Mouse (Mus musculus): ENCODE results near the gene Zer1. TPM values are rescaled to one million over a fixed set of nuclear protein-coding genes. Genes with fewer than 3 reads are reported as not detected.

Gene Zer1
- total and polyA plus RNA-seq, 2 experiments from 2014 or later: 14.0 to 99.2 TPM

DNA sequence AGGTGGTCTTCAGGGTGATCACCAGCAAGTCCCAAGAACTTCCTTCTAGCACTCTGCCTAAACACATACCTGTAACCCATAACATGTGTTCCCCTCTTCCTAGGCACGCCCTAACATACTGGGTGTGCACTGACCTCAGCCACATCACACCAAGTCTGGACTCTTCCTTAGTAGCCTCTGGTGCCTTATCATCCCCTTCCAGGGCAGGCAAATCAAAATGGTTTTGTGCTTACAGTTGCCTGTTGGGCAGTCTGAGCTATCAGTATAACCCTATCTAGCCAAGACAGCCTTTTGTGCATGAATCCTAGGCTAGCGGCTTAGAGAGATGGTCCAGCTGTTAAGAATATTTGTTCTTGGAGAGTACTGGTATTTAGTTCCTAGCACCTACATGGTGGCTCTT lies 12.9 kb downstream of the Zer1 start:
- no peak for ATAC-seq
- DNase-seq (ENCODE audit: low spot score): no peak
- no peak for TF ChIP-seq CTCF (IDR thresholded peaks at IDR 0.05; ENCODE audit: low read depth)
- no peak overlapping the region for H3K4me3 ChIP-seq (ENCODE audit: low read length)
- H3K27me3 ChIP-seq (ENCODE audit: insufficient read depth, low read length): no peaks in the 10 kb centered on the region
- H3K4me2 ChIP-seq (ENCODE audit: low read depth, low read length): no peak overlapping the region
- H3K36me3 ChIP-seq (ENCODE audit: insufficient read depth, low read length): peaks cover 42% of the 10 kb centered on the region
- 97% methylated on average over 2 of the region's 2 CpGs for WGBS
- H3K9me3 ChIP-seq (ENCODE audit: low read length): no peaks in the 10 kb centered on the region
- H3K4me1 ChIP-seq (ENCODE audit: insufficient read depth, low read length): no peaks in the 10 kb centered on the region
- no peak overlapping the region for H3K9ac ChIP-seq (replicated peaks; ENCODE audit: low read length)
- no peak overlapping the region for H3K27ac ChIP-seq

DNA sequence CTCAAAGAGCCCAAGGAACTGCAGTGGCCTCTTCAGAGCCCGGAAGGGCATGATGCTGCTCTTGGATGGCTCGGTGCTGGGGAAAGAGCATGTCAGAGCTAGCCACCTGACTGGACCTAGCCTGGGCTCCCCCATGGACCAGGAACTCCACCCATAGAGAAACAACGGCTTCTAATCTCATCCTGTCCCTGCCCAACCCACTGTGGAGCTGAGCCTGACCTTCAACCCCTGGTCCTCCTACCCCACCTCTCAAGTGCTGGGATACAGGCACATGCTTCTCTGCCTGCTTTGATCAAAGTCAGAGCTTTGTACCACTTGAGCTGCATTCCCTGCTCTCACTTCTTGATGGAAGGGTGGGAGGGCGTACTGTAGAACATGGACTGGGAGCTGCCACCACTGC lies 16.1 kb downstream of the Zer1 start:
- DNase-seq (ENCODE audit: low spot score) (no peak), ATAC-seq (no peak)
- Histone ChIP-seq H3K4me2 (ENCODE audit: low read depth, low read length) (no peak overlapping the region), H3K4me1 (ENCODE audit: insufficient read depth, low read length) (no peaks in the 10 kb centered on the region), H3K27ac (no peak overlapping the region), H3K9ac (replicated peaks; ENCODE audit: low read length) (no peak overlapping the region), H3K9me3 (ENCODE audit: low read length) (no peaks in the 10 kb centered on the region), H3K4me3 (ENCODE audit: low read length) (no peak overlapping the region), H3K36me3 (ENCODE audit: insufficient read depth, low read length) (peaks cover 74% of the 10 kb centered on the region), H3K27me3 (ENCODE audit: insufficient read depth, low read length) (no peaks in the 10 kb centered on the region)
- TF ChIP-seq CTCF (IDR thresholded peaks at IDR 0.05; ENCODE audit: low read depth): no peak
- 91% methylated on average over 4 of the region's 4 CpGs for WGBS

DNA sequence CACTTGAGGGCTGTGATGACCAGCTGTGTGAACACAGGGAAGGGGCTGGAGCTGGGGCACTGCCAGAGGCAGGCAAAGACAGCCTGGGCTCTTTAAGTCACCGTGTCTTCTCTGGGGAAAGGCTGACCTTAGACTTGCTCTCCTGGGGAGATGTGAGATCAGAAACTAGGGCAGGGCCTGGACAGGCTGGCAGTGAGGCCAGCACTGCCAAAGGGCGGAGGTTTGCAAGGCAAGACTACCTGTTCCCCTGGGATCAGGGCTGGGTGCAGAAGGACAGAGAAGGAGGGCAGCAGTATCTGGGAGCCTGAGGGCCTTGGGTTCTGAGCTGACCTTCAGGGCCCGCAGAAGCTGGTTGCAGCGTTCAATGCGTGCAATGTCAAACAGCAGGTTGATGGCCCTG lies 16.7 kb downstream of the Zer1 start:
- Histone ChIP-seq H3K36me3 (ENCODE audit: insufficient read depth, low read length) (peaks cover 75% of the 10 kb centered on the region), H3K9me3 (ENCODE audit: low read length) (no peaks in the 10 kb centered on the region), H3K4me1 (ENCODE audit: insufficient read depth, low read length) (no peaks in the 10 kb centered on the region), H3K27ac (no peak overlapping the region), H3K9ac (replicated peaks; ENCODE audit: low read length) (no peak overlapping the region), H3K27me3 (ENCODE audit: insufficient read depth, low read length) (no peaks in the 10 kb centered on the region), H3K4me2 (ENCODE audit: low read depth, low read length) (no peak overlapping the region), H3K4me3 (ENCODE audit: low read length) (no peak overlapping the region)
- ATAC-seq: no peak
- DNase-seq (ENCODE audit: low spot score): no peak
- 91% methylated on average over 5 of the region's 5 CpGs for WGBS
- TF ChIP-seq CTCF (IDR thresholded peaks at IDR 0.05; ENCODE audit: low read depth): no peak

GRCm38 (mm10) chr2:30106364-30106763 lies 18.0 kb downstream of the Zer1 start:
- Histone ChIP-seq H3K4me1 (ENCODE audit: insufficient read depth, low read length) (no peaks in the 10 kb centered on the region), H3K27me3 (ENCODE audit: insufficient read depth, low read length) (no peaks in the 10 kb centered on the region), H3K4me2 (ENCODE audit: low read depth, low read length) (no peak overlapping the region), H3K36me3 (ENCODE audit: insufficient read depth, low read length) (peaks cover 79% of the 10 kb centered on the region), H3K9ac (replicated peaks; ENCODE audit: low read length) (no peak overlapping the region), H3K4me3 (ENCODE audit: low read length) (no peak overlapping the region), H3K9me3 (ENCODE audit: low read length) (no peaks in the 10 kb centered on the region), H3K27ac (no peak overlapping the region)
- TF ChIP-seq CTCF (IDR thresholded peaks at IDR 0.05; ENCODE audit: low read depth): peak; percentile 80
- DNase-seq (ENCODE audit: low spot score) (peak; percentile 46), ATAC-seq (no peak)

DNA sequence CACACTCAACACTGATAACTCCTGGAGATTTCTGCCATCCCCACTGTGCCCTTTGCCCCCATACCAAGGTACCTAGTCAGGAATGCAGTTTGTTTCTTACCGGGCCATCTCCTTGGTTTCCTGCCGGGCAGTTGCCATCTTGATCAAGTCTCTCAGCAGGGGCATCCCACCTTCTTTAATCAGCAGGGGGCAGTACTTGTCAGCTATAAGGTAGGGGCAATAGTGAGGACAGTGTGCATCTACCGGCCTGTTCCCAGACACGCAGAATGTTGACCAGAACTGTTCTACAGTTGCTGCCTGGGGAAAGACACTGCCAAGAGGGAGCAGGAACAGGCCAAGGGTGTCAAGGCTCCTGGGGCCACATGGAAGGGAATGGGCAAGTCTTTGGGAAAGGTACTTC lies 24.2 kb downstream of the Zer1 start:
- Histone ChIP-seq H3K36me3 (ENCODE audit: insufficient read depth, low read length) (peaks cover 68% of the 10 kb centered on the region), H3K9me3 (ENCODE audit: low read length) (no peaks in the 10 kb centered on the region), H3K9ac (replicated peaks; ENCODE audit: low read length) (no peak overlapping the region), H3K27ac (no peak overlapping the region), H3K27me3 (ENCODE audit: insufficient read depth, low read length) (no peaks in the 10 kb centered on the region), H3K4me1 (ENCODE audit: insufficient read depth, low read length) (no peaks in the 10 kb centered on the region), H3K4me3 (ENCODE audit: low read length) (no peak overlapping the region), H3K4me2 (ENCODE audit: low read depth, low read length) (no peak overlapping the region)
- no peak for DNase-seq (ENCODE audit: low spot score)
- ATAC-seq: no peak
- no peak for TF ChIP-seq CTCF (IDR thresholded peaks at IDR 0.05; ENCODE audit: low read depth)
- WGBS: 79% methylated on average over 4 of the region's 4 CpGs

DNA sequence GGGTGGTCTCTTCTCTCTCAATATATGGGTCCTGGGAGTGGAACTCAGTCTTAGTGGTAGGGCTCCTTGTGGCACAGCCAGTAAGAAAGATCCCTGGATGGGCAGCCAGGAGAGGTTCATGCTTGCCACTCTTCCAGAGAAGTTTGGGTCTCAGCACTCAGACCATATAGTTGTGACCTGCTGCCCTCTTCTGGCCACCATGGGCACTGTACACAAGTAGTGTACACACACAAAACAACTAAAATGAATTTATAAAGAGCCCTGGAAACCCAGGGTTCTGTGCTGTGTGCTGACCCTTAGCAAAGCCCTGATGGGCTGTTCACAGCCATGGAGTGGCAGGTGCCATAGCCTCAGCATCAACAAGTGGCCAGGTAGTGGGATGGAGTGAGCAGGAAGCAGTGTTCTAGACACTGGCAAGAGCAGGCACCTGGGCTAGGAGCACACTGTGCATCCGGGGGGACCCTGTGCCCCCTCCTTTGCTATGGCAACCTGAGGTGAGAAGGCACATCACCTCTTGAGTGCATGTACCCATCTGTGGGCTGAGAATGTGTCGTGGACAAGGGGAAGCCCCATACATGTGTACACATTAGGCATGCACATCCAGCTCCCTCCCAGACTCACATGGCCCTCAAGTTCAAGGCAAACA lies 28.4 kb downstream of the Zer1 start:
- 87% methylated on average over 2 of the region's 2 CpGs for WGBS
- Histone ChIP-seq H3K9ac (replicated peaks; ENCODE audit: low read length) (no peak overlapping the region), H3K27ac (no peak overlapping the region), H3K4me3 (ENCODE audit: low read length) (no peak overlapping the region), H3K9me3 (ENCODE audit: low read length) (no peaks in the 10 kb centered on the region), H3K36me3 (ENCODE audit: insufficient read depth, low read length) (peaks cover 31% of the 10 kb centered on the region), H3K4me1 (ENCODE audit: insufficient read depth, low read length) (no peaks in the 10 kb centered on the region), H3K27me3 (ENCODE audit: insufficient read depth, low read length) (no peaks in the 10 kb centered on the region), H3K4me2 (ENCODE audit: low read depth, low read length) (no peak overlapping the region)
- peak; percentile 77 for TF ChIP-seq CTCF (IDR thresholded peaks at IDR 0.05; ENCODE audit: low read depth)
- no peak for ATAC-seq
- peak; percentile 66 for DNase-seq (ENCODE audit: low spot score)

DNA sequence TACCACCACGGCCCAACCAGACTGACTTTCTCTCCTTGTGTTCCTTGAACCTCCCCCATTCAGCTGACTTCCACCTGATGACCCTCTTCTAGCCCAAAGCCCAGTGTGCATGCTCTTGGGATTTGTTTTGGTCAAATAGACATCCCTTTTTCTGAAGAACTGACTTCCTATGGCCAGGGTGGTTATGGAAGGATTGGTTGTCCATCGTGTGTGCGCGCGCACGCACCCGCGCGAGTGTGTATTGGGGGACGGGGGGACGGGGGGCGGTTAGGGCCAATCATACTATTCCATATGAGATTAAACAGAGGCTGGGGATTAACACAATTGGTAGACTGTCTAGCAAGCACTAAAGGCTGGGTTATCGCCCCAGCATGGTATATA lies 30.2 kb downstream of the Zer1 start:
- Histone ChIP-seq H3K4me2 (ENCODE audit: low read depth, low read length) (peak overlapping the region; percentile 77), H3K4me1 (ENCODE audit: insufficient read depth, low read length) (no peaks in the 10 kb centered on the region), H3K4me3 (ENCODE audit: low read length) (peak overlapping the region; percentile 60), H3K9ac (replicated peaks; ENCODE audit: low read length) (peak overlapping the region; percentile 53), H3K36me3 (ENCODE audit: insufficient read depth, low read length) (peaks cover 19% of the 10 kb centered on the region), H3K27me3 (ENCODE audit: insufficient read depth, low read length) (no peaks in the 10 kb centered on the region), H3K9me3 (ENCODE audit: low read length) (no peaks in the 10 kb centered on the region), H3K27ac (peak overlapping the region; percentile 59; the same call in 1 of the 2 replicates)
- no peak for TF ChIP-seq CTCF (IDR thresholded peaks at IDR 0.05; ENCODE audit: low read depth)
- DNase-seq (ENCODE audit: low spot score): peak; percentile 45
- no peak for ATAC-seq
- 3% methylated on average over 13 of the region's 13 CpGs for WGBS
